Mouse (Mus musculus) lung, postnatal 4 days (tissue): ENCODE measurements around the gene Agk.

Experiments used
- DNase-seq, 2 experiments: peaks; one replicate each; pipeline ENCODE4 v3.0.0; 2021

The Agk gene

GRCm38 (mm10) chr6:40324897-40325841, at the start of gene Agk:
Agk (plus strand) TSS chr6:40325172.
- peak; percentile 86 to 87 for DNase-seq

GRCm38 (mm10) chr6:40300707-40301106, 24.3 kb upstream of the Agk start:
- DNase-seq = no peak

GRCm38 (mm10) chr6:40303379-40303778, 21.6 kb upstream of the Agk start:
- DNase-seq = peak in 1 of 2 experiments; percentile 39

- DNase-seq = no peak
Measured at GRCm38 (mm10) chr6:40304972-40305371, 20.0 kb upstream of the Agk start.

- DNase-seq = no peak
Measured at GRCm38 (mm10) chr6:40326341-40326740, 1.4 kb downstream of the Agk start.

- DNase-seq = no peak
Measured at GRCm38 (mm10) chr6:40333497-40333896, 8.5 kb downstream of the Agk start.

- DNase-seq = no peak
Measured at GRCm38 (mm10) chr6:40336735-40337731, 12.1 kb downstream of the Agk start.

- DNase-seq = peak; percentile 40 to 64
Measured at GRCm38 (mm10) chr6:40346959-40347771, 22.2 kb downstream of the Agk start.

GRCm38 (mm10) chr6:40347772-40348111, 22.8 kb downstream of the Agk start:
- no peak for DNase-seq

GRCm38 (mm10) chr6:40350041-40350440, 25.1 kb downstream of the Agk start:
- DNase-seq = no peak

GRCm38 (mm10) chr6:40350856-40351255, 25.9 kb downstream of the Agk start:
- DNase-seq = no peak

- DNase-seq = no peak
Measured at GRCm38 (mm10) chr6:40353360-40353759, 28.4 kb downstream of the Agk start.

GRCm38 (mm10) chr6:40371031-40371430, 46.1 kb downstream of the Agk start:
- DNase-seq = no peak

- no peak for DNase-seq
Measured at GRCm38 (mm10) chr6:40380181-40380580, 55.2 kb downstream of the Agk start.

GRCm38 (mm10) chr6:40381908-40382307, 56.9 kb downstream of the Agk start:
- no peak for DNase-seq

GRCm38 (mm10) chr6:40385682-40386081, 60.7 kb downstream of the Agk start:
- no peak for DNase-seq

- DNase-seq = no peak
Measured at GRCm38 (mm10) chr6:40388660-40389059, 63.7 kb downstream of the Agk start.

GRCm38 (mm10) chr6:40390975-40391374, 66.0 kb downstream of the Agk start:
- DNase-seq = no peak

GRCm38 (mm10) chr6:40393213-40393612, 68.2 kb downstream of the Agk start:
- DNase-seq = peak; percentile 67 to 80

GRCm38 (mm10) chr6:40402031-40402430, 77.1 kb downstream of the Agk start:
- DNase-seq = no peak

- DNase-seq = no peak
Measured at GRCm38 (mm10) chr6:40403640-40404285, 78.8 kb downstream of the Agk start.

GRCm38 (mm10) chr6:40411085-40411484, 86.1 kb downstream of the Agk start:
- DNase-seq = no peak
